Mouse (Mus musculus) megakaryocyte-erythroid progenitor cell, adult 5 weeks (primary cell): Measurements from ENCODE around the gene 1700024P04Rik. TPM values are rescaled to one million over a fixed set of nuclear protein-coding genes. Genes with fewer than 3 reads are reported as not detected.

Experiments
- polyA plus RNA-seq: library from polyadenylated mRNA; stranded (reverse); fragments of >175 nt; gene quantifications from 2 replicates; pipeline ENCODE4 v1.2.3, GENCODE M21; 2012

Gene 1700024P04Rik
- not detected in 2 replicates for polyA plus RNA-seq

DNA sequence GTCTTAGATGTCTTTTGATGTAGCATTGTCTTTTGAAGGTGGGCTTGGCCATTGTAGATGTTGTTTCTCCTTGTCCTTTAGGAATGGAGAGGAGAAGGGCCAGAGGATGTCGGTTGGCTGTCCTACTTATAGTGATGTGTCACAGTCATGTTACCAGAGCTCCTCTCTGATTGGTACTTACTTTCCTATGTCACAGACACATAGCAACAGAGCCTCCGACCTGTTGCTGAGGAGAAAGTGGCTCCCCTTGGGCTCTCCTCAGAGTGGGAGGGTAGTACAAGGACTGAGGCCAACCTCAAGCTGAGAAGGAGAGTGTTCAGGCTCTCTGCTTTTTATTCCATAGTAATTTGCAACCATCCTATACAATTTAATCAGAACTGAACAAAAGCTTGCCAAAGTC, at the start of gene 1700024P04Rik:
TSS of gene 1700024P04Rik (minus strand) at position 101 of the 400 bp plus-strand sequence.

Other genes starting within 250 kb of the 1700024P04Rik start
- gene Fcho2, start 169.1 kb downstream of the 1700024P04Rik start, polyA plus RNA-seq, result 4.6 and 6.9 TPM in 2 replicates
- 10.9 and 11.4 TPM in 2 replicates for gene Tnpo1, start 58.2 kb downstream of the 1700024P04Rik start, polyA plus RNA-seq
- 0.67 and 0.80 TPM in 2 replicates for gene Zfp366, start 200.3 kb upstream of the 1700024P04Rik start, polyA plus RNA-seq